ENCODE assay signal across 9 mouse cellular contexts in genomic region chr7:30232631-30233148, GRCm38 (mm10). TPM values are rescaled to one million over a fixed set of nuclear protein-coding genes. Genes with fewer than 3 reads are reported as not detected.
A peak's percentile ranks its signal among the peaks of the same experiment; 100 is the strongest.
DNase-seq lines count a peak whose midpoint lies in the region; ATAC-seq and TF ChIP-seq lines count a peak whose summit lies in the region.
"Had no signal": no experiment of that assay in that cellular context is flagged by ENCODE, and none has a peak within 500 bp of the region (broad histone marks: within the 10 kb centered on the region; RNA-seq: fewer than 3 reads in every experiment).

No protein-coding gene starts in this region.

- peaks cover 21% of the 10 kb centered on the region for H3K4me1 ChIP-seq in heart, embryonic 10.5 days
- H3K4me1 ChIP-seq in kidney, embryonic 16.5 days (ENCODE audit: insufficient read depth, low read length): peaks cover 17% of the 10 kb centered on the region
- H3K4me1 ChIP-seq in lung, adult 2 months (ENCODE audit: control insufficient read depth, insufficient read depth, low read length): peaks cover 10% of the 10 kb centered on the region
- H3K4me1 ChIP-seq in neural tube, embryonic 13.5 days (replicated peaks): peaks cover 23% of the 10 kb centered on the region

- WGBS in heart, embryonic 10.5 days: 4% methylated on average over 24 of the region's 24 CpGs
- WGBS in kidney, embryonic 16.5 days: 3% methylated on average over 24 of the region's 24 CpGs
- WGBS in lung, adult 2 months: 2% methylated on average over 24 of the region's 24 CpGs
- 6% methylated on average over 24 of the region's 24 CpGs for WGBS in neural tube, embryonic 13.5 days

- peak overlapping the region; percentile 67 for H3K4me2 ChIP-seq in kidney, embryonic 16.5 days (replicated peaks; ENCODE audit: low read depth, low read length)
- H3K4me2 ChIP-seq in neural tube, embryonic 13.5 days: peak overlapping the region; percentile 72

- H3K79me3 ChIP-seq in C2C12 (ENCODE audit: low read depth): peaks cover 6% of the 10 kb centered on the region

- TF ChIP-seq POLR2A in lung, adult 2 months (IDR thresholded peaks at IDR 0.05; ENCODE audit: borderline replicate concordance, extremely low read depth, low read depth, low read length): peak; percentile 14; the same call in 1 of the 2 replicates

- H3K4me3 ChIP-seq in C2C12 (ENCODE audit: insufficient read depth, poor library complexity, severe bottlenecking): peak overlapping the region; percentile 64
- peak overlapping the region; percentile 80 for H3K4me3 ChIP-seq in heart, embryonic 10.5 days
- H3K4me3 ChIP-seq in kidney, embryonic 16.5 days (ENCODE audit: low read length): peak overlapping the region; percentile 77
- H3K4me3 ChIP-seq in lung, adult 2 months (replicated peaks; ENCODE audit: extremely low read depth, low read depth, low read length): peak overlapping the region; percentile 96
- peak overlapping the region; percentile 70 for H3K4me3 ChIP-seq in neural tube, embryonic 13.5 days

- peak; percentile 18 to 52 for DNase-seq in adrenal gland, adult 18-20 months (ENCODE audit: low spot score in 2 of 2)
- peak; percentile 46 for DNase-seq in embryo, embryonic 11.5 days (ENCODE audit: low read depth, low spot score)
- peak; percentile 87 for DNase-seq in heart, embryonic 10.5 days (ENCODE audit: low spot score)
- DNase-seq in lung, adult 2 months: peak; percentile 41
- DNase-seq in thymus, postnatal 14 days: peak; percentile 69

- peak; percentile 2 for ATAC-seq in kidney, embryonic 16.5 days (ENCODE audit: low FRiP score, low TSS enrichment)
- peak; percentile 13 for ATAC-seq in neural tube, embryonic 13.5 days (ENCODE audit: low read depth)

- H3K36me3 ChIP-seq in C2C12 (ENCODE audit: control insufficient read depth, insufficient read depth): peaks cover 9% of the 10 kb centered on the region
- peaks cover 39% of the 10 kb centered on the region for H3K36me3 ChIP-seq in heart, embryonic 10.5 days
- peaks cover 8% of the 10 kb centered on the region for H3K36me3 ChIP-seq in kidney, embryonic 16.5 days (ENCODE audit: insufficient read depth, low read length)
- peaks cover 44% of the 10 kb centered on the region for H3K36me3 ChIP-seq in neural tube, embryonic 13.5 days

- H3K9me3 ChIP-seq in heart, embryonic 10.5 days: no peaks in the 10 kb centered on the region
- H3K9me3 ChIP-seq in kidney, embryonic 16.5 days (ENCODE audit: low read length): no peaks in the 10 kb centered on the region
- no peaks in the 10 kb centered on the region for H3K9me3 ChIP-seq in neural tube, embryonic 13.5 days

- H3ac ChIP-seq in C2C12 (ENCODE audit: control insufficient read depth, insufficient read length, low read depth): peak overlapping the region; percentile 58

- TF ChIP-seq CTCF in C2C12 (IDR thresholded peaks at IDR 0.05; ENCODE audit: control insufficient read depth, insufficient read depth, insufficient read length): peak; percentile 35
- peak; percentile 49 for TF ChIP-seq CTCF in lung, adult 2 months (IDR thresholded peaks at IDR 0.05; ENCODE audit: insufficient read depth, low read length)

- peak overlapping the region; percentile 91 for H3K27ac ChIP-seq in heart, embryonic 10.5 days
- peak overlapping the region; percentile 98 for H3K27ac ChIP-seq in kidney, embryonic 16.5 days (ENCODE audit: low read length)
- H3K27ac ChIP-seq in neural tube, embryonic 13.5 days (replicated peaks): peak overlapping the region; percentile 97

- no peaks in the 10 kb centered on the region for H3K27me3 ChIP-seq in C2C12 (ENCODE audit: control insufficient read depth, insufficient read depth, insufficient read length)
- no peaks in the 10 kb centered on the region for H3K27me3 ChIP-seq in heart, embryonic 10.5 days (ENCODE audit: insufficient read depth, poor library complexity, severe bottlenecking)
- H3K27me3 ChIP-seq in kidney, embryonic 16.5 days (ENCODE audit: insufficient read depth, low read length): no peaks in the 10 kb centered on the region
- H3K27me3 ChIP-seq in neural tube, embryonic 13.5 days: no peaks in the 10 kb centered on the region

- peak overlapping the region; percentile 83 for H3K9ac ChIP-seq in kidney, embryonic 16.5 days (replicated peaks; ENCODE audit: low read length)
- H3K9ac ChIP-seq in neural tube, embryonic 13.5 days: peak overlapping the region; percentile 80

- peaks cover 13% of the 10 kb centered on the region for H3K79me2 ChIP-seq in C2C12 (ENCODE audit: control insufficient read depth, insufficient read depth)

TF ChIP-seq in C2C12, 6 proteins besides CTCF, POLR2A, EP300 and RAD21:
- TF ChIP-seq USF1 (IDR thresholded peaks at IDR 0.05; ENCODE audit: low read depth) (no peak), CEBPB (IDR thresholded peaks at IDR 0.05; ENCODE audit: low read depth) (no peak), MAX (IDR thresholded peaks at IDR 0.05) (no peak), MYOD1 (IDR thresholded peaks at IDR 0.05; ENCODE audit: control insufficient read depth, insufficient read length, low read depth) (no peak), FOSL1 (IDR thresholded peaks at IDR 0.05; ENCODE audit: insufficient read depth, low read length, poor library complexity, severe bottlenecking) (no peak), MYOG (IDR thresholded peaks at IDR 0.05; ENCODE audit: control insufficient read depth, extremely low read depth, insufficient read length) (no peak)
TF ChIP-seq in C2C12: peak in this region for 0.

RNA-seq across cellular contexts. Expression of gene Tbcb, which starts 0.6 kb away (rescaled TPM):
- 180 TPM for polyA plus RNA-seq in C2C12 (2012; fragmentation: generic; extraction: Trizol)
- 10 to 100 TPM; 86.2 to 93.6 TPM for total RNA-seq in adrenal gland, adult 18-20 months (2021)
- 212 and 246 TPM in 2 replicates for polyA plus RNA-seq in heart, embryonic 10.5 days (2016; fragmentation: Nextera tagmentation; extraction: Ambion mirVana)
- 180 and 206 TPM in 2 replicates for polyA plus RNA-seq in kidney, embryonic 16.5 days (2015; fragmentation: Nextera tagmentation; extraction: Ambion mirVana)
- 38.4 and 41.6 TPM in 2 replicates for polyA plus RNA-seq in lung, adult 2 months (2012; rRNA removed)
- polyA plus RNA-seq in neural tube, embryonic 13.5 days (2015; fragmentation: Nextera tagmentation; extraction: Ambion mirVana): 406 and 418 TPM in 2 replicates

RNA-seq across cellular contexts. Expression of gene Polr2i, which starts 0.9 kb away (rescaled TPM):
- 175 TPM for polyA plus RNA-seq in C2C12 (2012; fragmentation: generic; extraction: Trizol)
- 10 to 100 TPM; 51.1 to 64.1 TPM for total RNA-seq in adrenal gland, adult 18-20 months (2021)
- 122 and 127 TPM in 2 replicates for polyA plus RNA-seq in heart, embryonic 10.5 days (2016; fragmentation: Nextera tagmentation; extraction: Ambion mirVana)
- 145 and 146 TPM in 2 replicates for polyA plus RNA-seq in kidney, embryonic 16.5 days (2015; fragmentation: Nextera tagmentation; extraction: Ambion mirVana)
- 95.6 and 110 TPM in 2 replicates for polyA plus RNA-seq in lung, adult 2 months (2012; rRNA removed)
- 176 and 184 TPM in 2 replicates for polyA plus RNA-seq in neural tube, embryonic 13.5 days (2015; fragmentation: Nextera tagmentation; extraction: Ambion mirVana)

RNA-seq across cellular contexts. Expression of gene Ovol3, which starts 2.8 kb away (rescaled TPM):
- polyA plus RNA-seq in C2C12 (2012; fragmentation: generic; extraction: Trizol): not detected
- not detected for total RNA-seq in adrenal gland, adult 18-20 months (2021)
- not detected in 2 replicates for polyA plus RNA-seq in heart, embryonic 10.5 days (2016; fragmentation: Nextera tagmentation; extraction: Ambion mirVana)
- polyA plus RNA-seq in kidney, embryonic 16.5 days (2015; fragmentation: Nextera tagmentation; extraction: Ambion mirVana): not detected in 2 replicates
- polyA plus RNA-seq in lung, adult 2 months (2012; rRNA removed): not detected in 2 replicates
- not detected in 2 replicates for polyA plus RNA-seq in neural tube, embryonic 13.5 days (2015; fragmentation: Nextera tagmentation; extraction: Ambion mirVana)
- polyA plus RNA-seq: large intestine, adult 2 months had no signal

RNA-seq across cellular contexts. Expression of gene Capns1, which starts 34.1 kb away (rescaled TPM):
- 588 TPM for polyA plus RNA-seq in C2C12 (2012; fragmentation: generic; extraction: Trizol)
- total RNA-seq in adrenal gland, adult 18-20 months (2021): 100 to 1,000 TPM; 575 to 621 TPM
- 76.6 and 84.1 TPM in 2 replicates for polyA plus RNA-seq in heart, embryonic 10.5 days (2016; fragmentation: Nextera tagmentation; extraction: Ambion mirVana)
- 105 and 111 TPM in 2 replicates for polyA plus RNA-seq in kidney, embryonic 16.5 days (2015; fragmentation: Nextera tagmentation; extraction: Ambion mirVana)
- polyA plus RNA-seq in lung, adult 2 months (2012; rRNA removed): 784 and 1,083 TPM in 2 replicates
- 79.5 and 83.0 TPM in 2 replicates for polyA plus RNA-seq in neural tube, embryonic 13.5 days (2015; fragmentation: Nextera tagmentation; extraction: Ambion mirVana)

RNA-seq across cellular contexts. Expression of gene Thap8, which starts 47.2 kb away (rescaled TPM):
- polyA plus RNA-seq in C2C12 (2012; fragmentation: generic; extraction: Trizol): 0.07 TPM
- total RNA-seq in adrenal gland, adult 18-20 months (2021): under 1 TPM; 0.38 to 0.46 TPM
- 0.29 and 0.43 TPM in 2 replicates for polyA plus RNA-seq in heart, embryonic 10.5 days (2016; fragmentation: Nextera tagmentation; extraction: Ambion mirVana)
- 0.27 and 0.57 TPM in 2 replicates for polyA plus RNA-seq in kidney, embryonic 16.5 days (2015; fragmentation: Nextera tagmentation; extraction: Ambion mirVana)
- polyA plus RNA-seq in lung, adult 2 months (2012; rRNA removed): 0.21 and 0.55 TPM in 2 replicates
- 0.47 and 0.81 TPM in 2 replicates for polyA plus RNA-seq in neural tube, embryonic 13.5 days (2015; fragmentation: Nextera tagmentation; extraction: Ambion mirVana)
- polyA plus RNA-seq: large intestine, adult 2 months had no signal

Comparison
In these comparisons a context has a peak if more than half of its experiments do, and no peak if none do; other contexts are left out.
1. Peak in every context shown above with its lines: DNase-seq, ATAC-seq, H3K4me3 ChIP-seq and H3K27ac ChIP-seq.
2. DNase-seq: peak in every context shown above with its lines; median percentile 87 in heart, embryonic 10.5 days; 69 in thymus, postnatal 14 days; 46 in embryo, embryonic 11.5 days; 41 in lung, adult 2 months; 35 in adrenal gland, adult 18-20 months.